Mouse (Mus musculus): ENCODE results near the gene Wdr44. TPM values are rescaled to one million over a fixed set of nuclear protein-coding genes. Genes with fewer than 3 reads are reported as not detected.

Wdr44 gene
- 41.4 TPM for polyA plus RNA-seq (2017; shearing (Covaris generic))

DNA sequence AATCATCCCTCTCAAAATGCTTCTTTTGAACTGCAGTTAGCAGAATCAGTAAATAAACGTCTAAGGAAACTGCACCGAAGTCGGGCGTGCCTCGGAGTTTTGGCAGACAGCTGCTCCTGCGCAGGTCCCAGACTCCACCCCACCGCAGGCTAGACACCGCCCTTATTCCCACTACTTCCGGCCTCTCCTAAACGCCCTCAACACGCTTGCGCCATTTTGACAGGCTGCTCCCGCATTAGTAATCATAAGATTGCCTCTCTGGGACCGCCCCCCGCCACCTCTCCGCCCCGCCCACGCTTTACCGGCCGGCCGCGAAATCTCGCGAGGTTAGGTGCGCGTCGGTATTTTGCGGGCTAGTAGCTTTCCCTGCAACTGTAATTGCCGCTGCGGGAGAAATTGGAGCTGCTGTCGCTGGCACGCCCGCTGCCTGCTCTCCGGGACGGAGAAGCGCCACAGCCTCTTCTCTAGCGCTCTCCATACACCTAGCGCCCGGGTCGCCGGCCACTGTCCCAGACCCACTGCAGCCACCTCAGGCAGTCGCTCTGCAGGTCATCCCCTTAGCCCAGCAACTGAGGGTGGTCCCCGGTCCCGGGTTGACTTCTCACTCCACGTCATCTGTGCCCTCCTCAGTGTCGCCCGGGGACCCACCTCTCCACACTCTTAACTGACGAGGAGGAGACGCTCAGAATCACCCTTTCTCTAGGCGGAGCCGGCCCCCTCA lies at the start of gene Wdr44:
TSS of gene Wdr44 (plus strand) at position 330 of the 721 bp plus-strand sequence.

Other genes starting within 250 kb of the Wdr44 start
- not detected for gene Gm4907, start 189.5 kb downstream of the Wdr44 start, polyA plus RNA-seq (2017; shearing (Covaris generic))